Comparison of ENCODE assay signal across 8 mouse cellular contexts in genomic region chr3:101812341-101812962, GRCm38 (mm10). TPM values are rescaled to one million over a fixed set of nuclear protein-coding genes. Genes with fewer than 3 reads are reported as not detected.
A peak's percentile ranks its signal among the peaks of the same experiment; 100 is the strongest.
DNase-seq lines count a peak whose midpoint lies in the region; ATAC-seq and TF ChIP-seq lines count a peak whose summit lies in the region.

No protein-coding gene starts in this region.

- no peaks in the 10 kb centered on the region for H3K79me2 ChIP-seq in liver, adult 2 months (ENCODE audit: control insufficient read depth, insufficient read depth, low read length)

- no peak overlapping the region for H3K27ac ChIP-seq in liver, adult 2 months (replicated peaks; ENCODE audit: insufficient read depth, low read depth, low read length)
- H3K27ac ChIP-seq in liver, embryonic 12.5 days, result no peak overlapping the region
- H3K27ac ChIP-seq in cerebellum, adult 2 months (ENCODE audit: insufficient read depth, low read length), result 0 out of 2 replicates have a peak overlapping the region, but pooled peaks have one; percentile 8
- no peak overlapping the region for H3K27ac ChIP-seq in forebrain, postnatal 0 days (ENCODE audit: low read depth, low read length)
- no peak overlapping the region for H3K27ac ChIP-seq in hindbrain, embryonic 15.5 days (replicated peaks)

- H3K4me2 ChIP-seq in liver, embryonic 12.5 days, result no peak overlapping the region
- H3K4me2 ChIP-seq in forebrain, postnatal 0 days (ENCODE audit: low read depth), result no peak overlapping the region
- no peak overlapping the region for H3K4me2 ChIP-seq in hindbrain, embryonic 15.5 days

- H3K4me3 ChIP-seq in liver, adult 2 months (ENCODE audit: insufficient read depth, low read depth, low read length), result no peak overlapping the region
- no peak overlapping the region for H3K4me3 ChIP-seq in liver, embryonic 12.5 days
- no peak overlapping the region for H3K4me3 ChIP-seq in cerebellum, adult 2 months (replicated peaks; ENCODE audit: insufficient read depth, low read depth, low read length)
- no peak overlapping the region for H3K4me3 ChIP-seq in forebrain, postnatal 0 days (ENCODE audit: low read depth, low read length)
- H3K4me3 ChIP-seq in hindbrain, embryonic 15.5 days, result no peak overlapping the region

- H3K9ac ChIP-seq in liver, adult 2 months (ENCODE audit: low read depth, low read length), result no peak overlapping the region
- no peak overlapping the region for H3K9ac ChIP-seq in liver, embryonic 12.5 days
- H3K9ac ChIP-seq in forebrain, postnatal 0 days, result no peak overlapping the region
- H3K9ac ChIP-seq in hindbrain, embryonic 15.5 days, result no peak overlapping the region

- no peaks in the 10 kb centered on the region for H3K4me1 ChIP-seq in liver, adult 2 months (ENCODE audit: control insufficient read depth, insufficient read depth, low read length)
- no peaks in the 10 kb centered on the region for H3K4me1 ChIP-seq in liver, embryonic 12.5 days
- peaks cover 12% of the 10 kb centered on the region; the same call in 1 of the 2 replicates for H3K4me1 ChIP-seq in cerebellum, adult 2 months (ENCODE audit: control insufficient read depth, insufficient read depth, low read length)
- no peaks in the 10 kb centered on the region for H3K4me1 ChIP-seq in forebrain, postnatal 0 days (ENCODE audit: insufficient read depth)
- no peaks in the 10 kb centered on the region for H3K4me1 ChIP-seq in hindbrain, embryonic 15.5 days (replicated peaks)

- no peaks in the 10 kb centered on the region for H3K9me3 ChIP-seq in liver, embryonic 12.5 days (replicated peaks)
- no peaks in the 10 kb centered on the region for H3K9me3 ChIP-seq in forebrain, postnatal 0 days (ENCODE audit: low read length)
- no peaks in the 10 kb centered on the region for H3K9me3 ChIP-seq in hindbrain, embryonic 15.5 days

- DNase-seq in liver, adult 2 months (ENCODE audit: extremely low read depth, low read depth, low spot score), result peak; percentile 28
- peak; percentile 75 to 82 for DNase-seq in cerebellum, adult 2 months
- DNase-seq in forebrain, postnatal 0 days, result peak; percentile 91
- peak; percentile 76 to 84 for DNase-seq in layer of hippocampus, postnatal 14 days (ENCODE audit: low spot score in 2 of 2)
- peak; percentile 43 to 51 for DNase-seq in right cerebral cortex, postnatal 36 days (ENCODE audit: low spot score in 2 of 2)

- ATAC-seq in liver, embryonic 12.5 days, result no peak
- ATAC-seq in forebrain, postnatal 0 days, result peak; percentile 95
- peak; percentile 88 for ATAC-seq in hindbrain, embryonic 15.5 days (ENCODE audit: low FRiP score, low read depth)
- ATAC-seq in megakaryocyte progenitor cell, adult 5-6 weeks (replicated peaks; ENCODE audit: poor library complexity), result peak; percentile 95

- no peaks in the 10 kb centered on the region for H3K27me3 ChIP-seq in liver, adult 2 months (ENCODE audit: control insufficient read depth, insufficient read depth, low read length)
- no peaks in the 10 kb centered on the region; the same call in 1 of the 2 replicates for H3K27me3 ChIP-seq in liver, embryonic 12.5 days (replicated peaks)
- H3K27me3 ChIP-seq in cerebellum, adult 2 months (ENCODE audit: control insufficient read depth, insufficient read depth, low read length), result no peaks in the 10 kb centered on the region
- no peaks in the 10 kb centered on the region for H3K27me3 ChIP-seq in forebrain, postnatal 0 days (ENCODE audit: insufficient read depth, low read length)
- H3K27me3 ChIP-seq in hindbrain, embryonic 15.5 days, result no peaks in the 10 kb centered on the region

- TF ChIP-seq CTCF in liver, adult 2 months (IDR thresholded peaks at IDR 0.05; ENCODE audit: low read depth, low read length), result peak; percentile 85
- TF ChIP-seq CTCF in cerebellum, adult 2 months (IDR thresholded peaks at IDR 0.05; ENCODE audit: borderline replicate concordance, insufficient read depth, low read depth, low read length), result peak; percentile 87
- TF ChIP-seq CTCF in forebrain, postnatal 0 days (IDR thresholded peaks at IDR 0.05; ENCODE audit: low read depth), result peak; percentile 96

- no peak for TF ChIP-seq POLR2A in liver, adult 2 months (IDR thresholded peaks at IDR 0.05; ENCODE audit: extremely low read depth, insufficient read depth, low read length)
- TF ChIP-seq POLR2A in cerebellum, adult 2 months (IDR thresholded peaks at IDR 0.05; ENCODE audit: borderline replicate concordance, insufficient read depth, low read length), result no peak

- WGBS in liver, adult 2 months, result 69% methylated on average over 10 of the region's 10 CpGs
- 62% methylated on average over 10 of the region's 10 CpGs for whole genome bisulfite sequencing in liver, embryonic 12.5 days (ENCODE audit: insufficient replicate concordance)
- WGBS in cerebellum, adult 2 months, result 36% methylated on average over 10 of the region's 10 CpGs
- 57% methylated on average over 10 of the region's 10 CpGs for WGBS in forebrain, postnatal 0 days
- WGBS in hindbrain, embryonic 15.5 days, result 62% methylated on average over 10 of the region's 10 CpGs

- no peaks in the 10 kb centered on the region for H3K36me3 ChIP-seq in liver, adult 2 months (ENCODE audit: control insufficient read depth, insufficient read depth, low read length)
- no peaks in the 10 kb centered on the region for H3K36me3 ChIP-seq in liver, embryonic 12.5 days
- no peaks in the 10 kb centered on the region for H3K36me3 ChIP-seq in forebrain, postnatal 0 days (ENCODE audit: insufficient read depth)
- H3K36me3 ChIP-seq in hindbrain, embryonic 15.5 days, result no peaks in the 10 kb centered on the region

RNA-seq across cellular contexts. Expression of gene Mab21l3, which starts 36.3 kb away (rescaled TPM):
- under 0.01 and 0.09 TPM in 2 replicates for total RNA-seq in liver, adult 2 months (2014; rRNA removed)
- polyA plus RNA-seq in liver, adult 2 months (2012; rRNA removed), result 0.07 TPM in 1 of 2 replicates, not detected in the other
- polyA plus RNA-seq in liver, embryonic 12.5 days (2016; fragmentation: Nextera tagmentation; extraction: Ambion mirVana), result 0.07 and 0.11 TPM in 2 replicates
- 0.06 and 0.16 TPM in 2 replicates for polyA plus RNA-seq in cerebellum, adult 2 months (2012; rRNA removed)
- 0.15 TPM in 1 of 2 replicates, not detected in the other for total RNA-seq in forebrain, postnatal 0 days (2014; rRNA removed)
- 0.07 and 0.09 TPM in 2 replicates for polyA plus RNA-seq in forebrain, postnatal 0 days (2015; fragmentation: Nextera tagmentation; extraction: Ambion mirVana)
- 0.13 and 0.47 TPM in 2 replicates for polyA plus RNA-seq in hindbrain, embryonic 15.5 days (2015; fragmentation: Nextera tagmentation; extraction: Ambion mirVana)
- under 1 TPM in 1 of 2 experiments, not detected in 1; 0.18 TPM for total RNA-seq in layer of hippocampus, postnatal 14 days (2021)
- total RNA-seq in megakaryocyte progenitor cell, adult 5-6 weeks (2015), result not detected in 2 replicates
- total RNA-seq in megakaryocyte progenitor cell, adult 5-6 weeks (2017), result not detected in 2 replicates

Comparison
In these comparisons a context has a peak if more than half of its experiments do, and no peak if none do; other contexts are left out.
1. DNase-seq: peak in every context shown above with its lines; median percentile 91 in forebrain, postnatal 0 days; 80 in layer of hippocampus, postnatal 14 days; 78 in cerebellum, adult 2 months; 47 in right cerebral cortex, postnatal 36 days; 28 in liver, adult 2 months.